Mouse (Mus musculus): ENCODE data around the gene Scrn1.

Scrn1 gene

DNA sequence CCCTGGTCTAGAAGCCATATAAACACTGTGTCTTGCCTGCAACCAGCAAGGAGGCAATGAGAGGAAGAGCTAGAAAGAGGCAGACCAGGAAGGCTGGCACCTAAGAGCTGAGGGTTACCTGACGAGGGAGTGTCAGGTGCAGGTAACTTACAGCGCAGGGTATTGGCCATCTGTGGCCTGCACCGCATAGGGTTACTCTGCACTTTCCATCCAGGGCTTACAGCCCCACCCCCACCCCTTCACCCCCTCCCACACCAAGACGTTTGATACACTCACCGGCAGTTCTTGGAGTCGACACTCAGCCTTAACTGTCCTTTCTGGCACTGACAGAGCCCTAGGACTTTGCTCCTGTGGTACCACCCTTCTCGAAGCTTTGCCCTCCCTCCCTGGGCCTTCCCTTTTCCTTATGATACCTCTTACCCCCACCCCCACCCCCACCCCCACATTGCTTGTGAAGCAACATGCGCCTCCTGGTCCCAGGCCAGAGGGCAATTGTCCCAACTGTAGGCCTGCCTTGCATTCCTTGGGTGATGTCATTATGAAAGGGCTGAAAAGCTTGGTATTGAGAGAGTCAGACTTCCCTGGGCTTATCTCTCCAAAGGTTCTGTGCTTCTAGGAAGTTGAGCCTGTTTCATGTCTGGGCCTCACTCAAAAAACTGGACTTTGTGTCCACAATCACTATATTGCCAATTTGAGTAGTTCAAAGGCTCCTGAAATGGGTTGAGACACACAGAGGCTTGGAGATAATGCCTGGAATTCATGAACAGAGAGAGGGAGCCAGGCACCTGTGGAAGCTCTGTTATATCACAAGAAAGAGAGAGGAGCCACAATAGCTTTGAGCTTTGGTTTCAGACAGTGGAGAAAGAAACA is 93.2 kb downstream of the Scrn1 start:
- no peak for DNase-seq

DNA sequence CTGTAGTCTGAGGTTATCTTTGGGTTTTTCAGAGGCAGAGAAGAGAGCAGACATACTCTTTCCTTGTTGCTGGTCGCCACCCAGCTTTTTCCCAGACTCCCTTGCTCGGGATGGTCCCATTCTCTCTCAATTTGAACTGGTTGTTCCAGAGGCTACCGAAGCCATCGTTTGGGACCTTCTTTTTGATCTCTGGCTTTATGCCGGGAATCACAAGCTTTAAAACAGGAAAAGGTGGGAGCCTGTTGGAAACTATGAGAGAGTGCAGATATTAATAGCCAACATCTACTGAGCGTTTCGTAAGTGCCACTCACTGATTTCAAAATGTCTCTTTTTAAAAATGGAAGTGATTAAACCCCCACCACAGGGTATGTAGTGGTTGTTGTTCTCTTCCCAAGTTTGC is 94.4 kb downstream of the Scrn1 start:
- no peak for DNase-seq

DNA sequence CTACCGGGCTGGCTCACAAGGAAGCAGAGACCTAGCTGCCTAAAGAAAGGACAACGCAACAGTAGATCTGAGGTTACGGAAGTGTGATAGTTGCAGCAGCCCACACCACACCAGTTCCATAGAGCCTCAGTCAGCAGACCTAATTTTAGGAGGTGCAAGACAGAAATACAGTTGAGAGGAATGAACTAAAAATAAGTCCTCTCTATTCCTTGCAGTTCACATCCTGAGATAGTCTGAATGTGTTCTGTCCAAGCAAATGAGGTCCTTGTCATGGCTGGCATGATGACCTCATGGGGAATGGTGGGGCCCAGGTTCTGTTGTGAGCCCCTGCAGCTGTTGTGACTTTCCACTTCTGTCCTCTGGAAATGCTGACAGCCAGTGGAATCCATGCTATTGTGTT is 98.9 kb downstream of the Scrn1 start:
- DNase-seq = no peak

DNA sequence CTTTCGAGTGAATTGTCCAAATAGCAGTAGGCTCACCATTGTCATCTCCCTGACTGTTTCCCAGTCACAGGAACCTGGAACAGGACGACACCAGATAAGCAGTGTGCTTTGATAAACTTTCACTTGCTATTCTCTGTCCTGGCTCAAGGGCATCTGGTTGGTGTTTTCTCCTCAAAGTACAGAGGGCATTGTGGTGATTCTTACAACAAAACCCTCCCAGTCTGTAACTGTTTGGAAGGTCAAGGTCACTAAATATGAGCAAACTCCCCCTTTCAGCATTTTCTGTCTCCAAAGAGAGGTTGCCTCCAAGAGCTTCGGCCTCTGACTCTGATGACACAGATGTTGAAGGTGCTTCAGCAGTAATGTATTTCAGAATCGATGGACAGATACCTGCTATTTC is 101.4 kb downstream of the Scrn1 start:
- no peak for DNase-seq

DNA sequence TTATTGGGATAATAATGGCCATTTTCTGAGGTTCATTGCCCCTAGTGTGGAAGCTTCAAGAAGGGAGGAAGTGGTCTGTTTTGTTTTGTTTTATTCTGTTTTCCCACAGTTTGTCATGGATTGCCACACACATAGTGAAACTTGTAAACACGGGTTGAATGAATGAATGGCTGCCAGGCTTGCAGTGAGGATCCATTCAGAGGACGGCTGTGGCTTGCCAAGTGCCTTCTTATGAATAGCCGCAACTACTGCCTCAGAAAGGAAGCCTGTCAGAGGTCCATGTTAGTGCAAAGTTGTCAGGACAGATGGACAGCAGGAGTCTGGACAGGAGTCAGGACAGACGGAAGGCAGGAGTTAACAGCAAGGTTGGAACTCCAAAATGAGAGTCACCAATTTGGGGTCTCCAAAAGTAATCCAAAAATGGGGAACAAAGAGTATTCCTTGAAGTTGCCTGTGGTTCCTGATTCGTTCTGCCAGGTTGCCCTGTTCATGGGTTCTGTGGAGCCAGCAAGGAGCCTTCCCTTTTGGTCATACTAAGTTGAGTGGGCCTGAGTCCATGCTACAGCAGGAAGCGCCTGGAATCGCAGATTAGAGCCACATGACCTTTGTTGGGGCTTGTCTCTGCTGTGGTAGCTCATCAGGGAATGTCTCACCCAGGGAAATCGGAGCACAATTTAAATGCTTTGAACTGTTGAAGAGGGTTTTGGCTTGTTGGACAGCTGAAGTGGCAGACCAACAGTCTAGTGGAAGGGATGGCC is 102.4 kb downstream of the Scrn1 start:
- no peak for DNase-seq

DNA sequence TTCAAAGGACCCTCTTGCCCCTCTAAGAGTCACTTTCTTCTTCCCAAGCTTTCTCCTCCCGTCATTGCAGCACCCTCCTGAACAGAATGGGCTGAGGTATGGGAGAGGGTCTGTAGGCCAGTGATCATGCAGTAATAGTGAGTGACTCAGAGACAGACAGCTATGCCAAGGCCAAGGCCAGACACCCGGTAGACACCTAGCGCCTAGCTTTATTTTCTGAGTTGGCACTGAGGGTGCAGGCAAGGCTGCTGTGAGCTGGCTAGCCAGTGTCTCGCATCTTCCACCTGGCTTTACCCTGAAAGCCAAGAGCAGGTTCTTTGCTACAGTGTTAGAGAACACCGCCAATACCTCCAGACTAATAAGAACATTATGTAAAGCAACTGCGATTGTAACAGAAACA is 103.5 kb downstream of the Scrn1 start:
- DNase-seq = no peak

DNA sequence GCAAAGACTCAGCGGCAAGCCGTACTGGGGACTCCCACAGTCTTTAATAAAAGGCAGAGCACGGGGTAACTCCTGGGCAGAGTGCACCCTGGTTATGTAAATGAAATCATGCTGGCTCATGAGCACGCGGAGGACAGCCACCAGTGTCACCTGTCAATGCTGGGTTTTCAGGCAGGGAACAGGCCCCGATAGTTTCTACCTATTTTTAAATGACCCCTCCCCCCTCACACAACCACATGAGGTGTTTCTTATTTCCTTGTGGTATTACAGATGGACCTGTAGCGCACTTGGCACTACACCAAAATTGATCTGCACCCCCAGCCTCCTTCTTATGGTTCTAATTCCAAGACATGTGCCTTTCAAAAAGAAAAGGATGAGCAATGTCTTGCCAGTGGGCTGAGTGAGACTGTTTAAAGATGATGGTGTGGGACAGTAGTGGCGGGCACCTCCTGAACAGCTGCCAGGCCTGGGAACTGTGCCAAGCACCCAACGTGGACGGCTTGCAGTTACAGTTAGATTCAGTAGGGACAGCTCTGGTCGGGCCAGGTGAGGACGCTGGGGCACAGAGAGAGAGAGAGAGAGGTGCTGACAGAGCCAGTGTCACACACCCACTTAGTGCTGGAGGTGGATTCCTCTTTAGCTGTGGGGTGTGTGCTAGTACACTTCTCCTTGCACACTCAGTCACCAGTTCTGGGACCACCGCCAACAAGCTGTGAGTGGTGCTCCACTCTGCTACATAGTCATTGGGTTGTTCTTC is 105.2 kb downstream of the Scrn1 start:
- DNase-seq = no peak

DNA sequence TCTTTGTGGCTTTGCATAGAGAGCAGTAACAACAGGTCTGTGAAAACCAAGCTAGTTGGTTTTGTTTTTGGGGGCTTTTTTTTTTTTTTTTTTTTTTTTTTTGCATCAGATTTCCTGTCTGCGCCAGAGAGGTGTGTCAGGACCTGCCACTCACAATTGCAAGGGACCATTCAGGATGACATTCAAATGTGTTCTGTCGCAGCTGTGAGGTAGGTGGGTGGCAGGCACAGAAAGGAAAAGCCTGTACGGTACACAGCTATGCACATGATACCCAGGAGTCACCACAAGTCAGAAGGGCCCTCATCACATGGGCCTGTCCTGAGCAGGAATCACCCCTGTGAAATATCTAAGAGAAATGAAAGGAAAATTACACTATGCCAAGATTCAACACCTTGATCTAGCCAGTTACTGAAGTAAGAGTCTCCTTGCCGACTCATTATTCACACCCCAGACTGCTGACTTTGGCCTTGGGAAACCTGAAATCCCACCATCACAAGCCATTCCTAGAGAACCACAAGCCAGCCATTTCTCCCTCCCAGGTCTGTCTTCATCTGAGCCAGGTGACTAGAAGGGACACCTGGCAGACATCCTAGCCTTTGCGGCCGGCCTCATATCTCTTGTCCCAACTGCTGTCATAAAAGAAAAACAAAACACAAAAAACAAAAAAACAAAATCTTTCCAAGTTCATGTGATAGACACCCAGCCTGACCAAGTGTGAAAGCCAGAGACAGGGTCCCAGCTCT is 105.9 kb downstream of the Scrn1 start:
- DNase-seq = no peak

DNA sequence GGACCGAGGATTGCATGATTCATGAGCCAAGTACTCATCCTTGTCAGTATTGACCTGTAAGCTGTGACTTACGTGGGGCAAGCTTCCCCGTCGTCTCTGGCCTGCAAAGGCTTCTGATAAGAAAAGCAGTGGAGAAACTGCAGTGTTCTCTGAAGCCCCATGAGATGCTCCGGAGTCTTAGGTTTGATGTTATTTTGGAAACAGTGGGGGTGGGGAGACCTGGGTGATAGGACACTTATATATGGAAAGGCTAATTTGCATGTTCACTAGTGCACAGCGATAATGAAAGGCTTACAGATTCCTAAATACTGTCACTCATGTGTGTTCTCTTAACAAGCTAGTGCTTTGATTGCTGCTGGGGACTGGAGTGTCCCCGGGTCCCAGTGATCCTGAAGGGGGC is 106.6 kb downstream of the Scrn1 start:
- DNase-seq = no peak

All from embryo, embryonic 11 days (tissue).